Mouse (Mus musculus): ENCODE measurements around the gene Fam193b.

DNA sequence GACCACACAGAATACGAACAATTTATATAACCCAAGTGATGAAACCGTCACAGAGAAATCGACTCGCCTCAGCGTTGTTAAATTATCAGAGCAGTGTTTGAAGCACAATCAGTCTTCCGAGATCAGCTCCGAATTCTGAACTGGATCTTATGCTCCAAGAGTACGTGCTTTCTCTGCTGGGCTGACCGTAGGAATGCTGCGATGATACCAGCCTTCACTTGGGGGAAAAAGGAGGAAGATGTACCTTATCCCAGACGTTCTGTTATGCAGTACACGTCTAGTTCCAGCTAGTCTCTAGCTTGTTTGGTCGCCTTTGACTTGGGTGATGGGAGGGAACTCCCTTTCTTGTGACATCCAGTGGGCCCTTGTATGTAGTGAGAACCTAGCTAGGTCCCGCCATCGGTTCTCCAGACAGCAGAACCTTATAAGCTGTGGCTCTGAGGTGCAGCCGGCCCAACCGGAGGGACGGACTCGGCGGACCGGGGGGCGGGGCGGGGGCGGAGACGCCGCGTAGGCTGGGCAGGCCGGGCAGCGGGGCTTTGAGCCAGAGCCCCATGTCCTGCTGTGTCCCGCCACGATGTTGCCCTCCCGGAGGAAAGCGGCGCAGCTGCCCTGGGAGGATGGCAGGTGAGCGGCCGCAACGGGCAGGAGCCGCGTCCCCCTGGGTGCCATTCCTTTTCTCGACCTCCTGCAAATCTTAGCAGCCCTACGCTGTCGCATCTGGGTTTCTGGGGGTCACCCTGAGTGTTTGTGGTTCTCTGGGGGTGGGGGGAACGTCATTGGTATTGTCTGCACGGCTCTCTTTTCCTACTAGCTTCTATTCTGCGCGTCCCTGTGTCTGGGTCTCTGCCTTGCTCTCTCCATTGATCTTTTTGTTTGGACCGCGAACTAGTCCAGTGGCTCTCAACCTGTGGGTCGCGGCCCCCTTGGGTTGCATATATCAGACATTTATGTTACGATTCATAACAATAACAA, 28.9 kb upstream of the Fam193b start, which contains the start of gene B4galt7:
- TF ChIP-seq CTCF (IDR thresholded peaks at IDR 0.05; ENCODE audit: low read depth, low read length): no peak
- no peak for TF ChIP-seq POLR2A (IDR thresholded peaks at IDR 0.05; ENCODE audit: borderline replicate concordance, low read depth, low read length)
